Mouse (Mus musculus): Measurements from ENCODE around the gene Stpg2.
A peak's percentile ranks its signal among the peaks of the same experiment; 100 is the strongest.
"Not testable (repeated sequence)": the region's sequence is repeated elsewhere in the genome, so short reads cannot be mapped to it uniquely, and the experiment has no call there.

The Stpg2 gene

DNA sequence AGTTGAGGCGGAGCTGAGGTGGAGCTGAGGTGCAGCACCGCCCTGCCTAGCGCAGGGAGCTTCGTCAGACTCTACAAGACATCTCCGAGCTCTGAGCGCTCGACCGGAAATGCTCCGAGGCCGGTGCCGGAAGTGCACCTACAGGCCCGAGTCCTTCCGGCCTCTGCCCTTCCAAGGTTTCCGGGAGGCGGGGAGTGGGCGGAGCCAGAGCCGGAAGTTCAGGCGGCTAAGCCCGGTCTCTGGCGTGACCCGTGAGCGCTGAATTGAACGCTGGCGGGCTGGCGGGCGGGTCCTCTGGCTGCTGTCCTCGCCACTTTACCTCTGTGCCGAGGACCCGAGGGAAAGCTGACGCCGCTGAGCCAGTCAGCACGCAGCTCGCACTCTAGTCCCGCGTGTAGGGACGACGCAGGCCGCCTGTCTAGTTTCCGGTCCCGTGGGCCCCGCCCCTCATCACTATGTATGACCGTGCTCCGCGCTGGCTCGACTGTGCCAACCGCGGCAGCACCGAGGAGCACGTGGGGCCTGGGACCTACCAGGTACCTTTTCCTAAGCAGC is at the start of gene Stpg2:
TSS of gene Stpg2 (plus strand) at position 251 of the 555 bp plus-strand sequence.
- DNase-seq (ENCODE audit: low spot score) = peak; percentile 92

DNA sequence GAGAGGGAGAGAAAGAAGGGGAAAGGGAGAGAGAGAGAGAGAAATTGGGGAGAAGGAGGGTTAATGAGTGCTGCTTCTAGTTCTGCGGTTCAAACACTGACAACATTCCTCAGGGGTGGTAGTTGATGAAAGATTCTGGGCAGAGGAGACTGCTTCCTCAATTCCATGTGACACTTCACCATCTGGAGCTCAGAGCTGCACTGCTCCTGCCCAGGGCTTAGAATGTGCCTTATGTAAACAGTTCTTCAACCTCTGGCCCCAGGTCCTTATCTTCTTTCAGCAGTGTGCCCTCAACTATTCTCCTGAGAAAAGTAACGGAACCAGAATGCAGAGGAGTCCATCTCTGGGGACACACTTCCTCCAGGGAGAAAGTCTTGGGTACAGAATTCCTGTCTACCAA is 43.3 kb upstream of the Stpg2 start:
- no peak for DNase-seq (ENCODE audit: low spot score)

DNA sequence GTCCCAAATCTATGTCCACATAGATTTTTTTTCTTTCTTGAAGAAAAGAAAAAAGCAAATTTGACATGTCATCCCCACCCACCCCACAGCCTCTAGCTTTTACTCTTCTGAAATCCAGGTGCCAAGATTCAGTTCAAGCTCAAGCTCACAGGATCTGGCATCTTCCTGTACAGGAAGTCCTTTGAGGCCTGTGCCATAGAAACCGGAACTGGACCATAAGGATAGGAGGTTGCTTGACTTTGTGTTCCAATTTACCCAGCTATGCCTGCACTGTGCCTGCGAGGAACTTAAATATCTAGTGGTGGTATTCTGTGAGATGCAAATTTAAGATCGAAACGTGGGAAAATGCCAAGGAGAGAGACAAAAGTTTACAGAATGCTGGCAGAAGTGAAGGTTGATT is 42.8 kb upstream of the Stpg2 start:
- DNase-seq (ENCODE audit: low spot score) = no peak

GRCm38 (mm10) chr3:139168510-139169269 is 36.8 kb upstream of the Stpg2 start:
- DNase-seq (ENCODE audit: low spot score) = no peak

DNA sequence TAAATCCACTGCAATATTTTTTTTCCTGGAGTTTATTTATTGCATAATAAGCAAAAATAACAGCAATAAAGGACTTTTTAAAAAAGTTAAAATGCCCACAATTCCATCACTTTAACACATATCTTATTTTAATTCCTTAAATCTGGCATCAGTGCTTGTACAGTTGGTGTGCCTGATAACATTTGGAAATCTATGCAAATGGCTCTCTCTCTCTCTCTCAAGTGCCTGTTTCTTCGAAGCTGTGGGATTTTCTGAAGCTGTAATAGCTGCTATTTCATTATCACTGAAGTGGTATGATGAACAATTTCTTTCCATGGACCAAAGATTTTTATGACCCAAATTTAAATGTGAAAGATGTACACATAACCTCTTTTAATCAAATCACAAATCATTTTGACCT is 35.8 kb upstream of the Stpg2 start:
- no peak for DNase-seq (ENCODE audit: low spot score)

GRCm38 (mm10) chr3:139176936-139177335 is 28.6 kb upstream of the Stpg2 start:
- DNase-seq (ENCODE audit: low spot score) = peak; percentile 18

GRCm38 (mm10) chr3:139191541-139191940 is 14.0 kb upstream of the Stpg2 start:
- DNase-seq (ENCODE audit: low spot score) = no peak

DNA sequence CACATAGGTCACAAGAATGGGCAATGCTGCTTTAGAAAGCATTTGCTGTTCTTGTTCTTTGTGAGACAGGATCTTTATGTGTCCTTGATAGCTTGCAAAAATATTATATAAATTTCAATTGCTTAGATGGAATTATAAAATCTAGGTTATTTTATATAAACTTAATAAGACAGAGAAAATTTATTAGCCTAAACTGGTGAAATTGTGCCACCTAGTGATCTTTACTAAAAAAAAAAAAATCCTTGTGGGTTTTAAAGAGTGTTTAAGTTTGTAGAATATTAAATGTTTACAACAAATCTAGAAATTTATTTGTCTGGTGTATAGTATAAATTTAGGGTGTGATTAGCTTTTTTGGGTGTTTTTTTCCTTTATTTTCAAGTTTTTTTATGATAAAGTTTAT is 11.6 kb upstream of the Stpg2 start:
- DNase-seq (ENCODE audit: low spot score) = no peak

GRCm38 (mm10) chr3:139198412-139198811 is 7.1 kb upstream of the Stpg2 start:
- no peak for DNase-seq (ENCODE audit: low spot score)

DNA sequence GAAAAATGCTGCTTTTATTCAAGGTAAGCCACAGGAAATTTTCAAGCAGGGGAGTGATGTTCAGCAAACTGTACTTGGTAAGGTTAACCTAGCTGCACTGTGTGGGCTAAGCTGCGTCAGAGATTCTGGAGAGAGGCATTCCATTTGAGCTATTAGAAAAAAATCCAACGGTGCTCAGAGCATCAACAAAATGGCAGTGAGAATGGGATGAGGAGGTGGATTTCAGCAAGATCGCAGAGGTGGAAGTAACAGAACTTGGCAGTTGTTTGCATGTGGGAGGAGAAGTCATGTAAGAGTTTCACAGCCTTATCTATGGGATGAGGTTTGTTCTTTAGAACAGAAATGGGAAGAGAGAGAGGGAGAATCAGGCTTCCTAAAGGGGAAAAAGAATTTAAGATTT is 5.2 kb upstream of the Stpg2 start:
- DNase-seq (ENCODE audit: low spot score) = peak; percentile 39

DNA sequence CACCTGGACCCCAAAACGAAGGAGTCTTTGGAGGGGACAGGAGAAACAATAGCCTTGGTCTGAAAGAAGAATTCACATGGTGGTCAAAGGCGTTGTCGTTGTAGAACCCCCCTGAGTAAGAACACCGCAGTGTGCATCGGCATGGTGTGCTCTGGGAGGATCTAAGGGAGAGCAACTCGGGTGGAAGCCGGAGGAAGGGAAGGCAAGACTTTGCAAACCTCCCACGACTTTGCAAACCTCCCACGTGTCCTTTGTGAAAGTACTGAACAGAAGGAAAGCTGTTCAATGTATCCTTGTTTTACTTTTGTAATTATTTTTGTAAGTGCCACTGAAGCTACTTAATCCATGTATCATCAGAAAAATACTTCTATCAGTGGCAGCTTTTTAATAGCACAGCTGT is 11.5 kb downstream of the Stpg2 start:
- DNase-seq (ENCODE audit: low spot score) = no peak

- no peak for DNase-seq (ENCODE audit: low spot score)
Measured at GRCm38 (mm10) chr3:139225123-139225522, 19.6 kb downstream of the Stpg2 start.

GRCm38 (mm10) chr3:139226811-139227210 is 21.3 kb downstream of the Stpg2 start:
- DNase-seq (ENCODE audit: low spot score) = no peak

GRCm38 (mm10) chr3:139245219-139245618 is 39.7 kb downstream of the Stpg2 start:
- DNase-seq (ENCODE audit: low spot score) = no peak

- DNase-seq (ENCODE audit: low spot score) = no peak
Measured at GRCm38 (mm10) chr3:139246508-139246907, 41.0 kb downstream of the Stpg2 start.

- not testable (repeated sequence) for DNase-seq (ENCODE audit: low spot score)
Measured at GRCm38 (mm10) chr3:139262359-139262758, 56.9 kb downstream of the Stpg2 start.

- peak; percentile 5 for DNase-seq (ENCODE audit: low spot score)
Measured at GRCm38 (mm10) chr3:139297909-139298308, 92.4 kb downstream of the Stpg2 start.

- DNase-seq (ENCODE audit: low spot score) = no peak
Measured at GRCm38 (mm10) chr3:139308078-139308809, 102.8 kb downstream of the Stpg2 start.

DNA sequence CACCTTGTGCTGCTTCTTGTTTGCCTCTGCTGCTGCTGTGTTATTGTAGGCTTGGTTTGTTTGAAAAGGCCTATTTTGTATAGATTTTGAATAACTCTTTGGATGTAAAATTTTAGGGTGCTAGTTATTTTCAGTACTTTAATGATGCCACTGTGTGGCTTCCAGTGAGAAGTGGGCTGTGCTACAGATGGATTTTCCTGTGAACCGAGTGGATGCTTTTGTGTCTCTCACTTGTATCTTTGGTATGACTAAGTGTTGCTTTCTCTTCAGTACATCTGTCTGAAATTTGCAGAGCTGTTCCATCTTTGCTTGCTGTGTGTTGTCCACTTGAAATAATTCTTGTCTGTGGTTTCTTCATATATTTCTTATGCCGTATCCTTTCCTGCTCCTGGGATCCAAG is 106.2 kb downstream of the Stpg2 start:
- peak; percentile 38 for DNase-seq (ENCODE audit: low spot score)

DNA sequence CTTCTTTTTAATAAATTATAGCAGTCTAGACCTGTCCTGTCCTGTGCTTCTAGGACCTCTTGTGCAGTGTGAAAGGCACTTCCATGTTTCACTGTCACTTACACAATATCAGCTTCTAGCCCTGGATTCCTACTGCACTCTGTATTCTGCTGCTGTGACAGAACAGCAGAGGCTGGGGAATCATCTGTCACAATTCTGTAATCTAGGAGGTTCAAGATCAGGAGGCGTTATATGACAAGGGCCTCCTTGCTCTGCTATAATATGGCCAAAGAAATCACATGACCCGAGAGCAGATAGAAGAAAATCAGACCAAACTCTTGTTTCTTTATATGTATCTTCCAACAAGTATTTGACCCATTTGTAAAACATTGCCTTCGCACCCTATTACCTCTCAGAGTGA is 175.0 kb downstream of the Stpg2 start:
- DNase-seq (ENCODE audit: low spot score) = no peak

- peak; percentile 8 for DNase-seq (ENCODE audit: low spot score)
Measured at GRCm38 (mm10) chr3:139397077-139397865, 191.8 kb downstream of the Stpg2 start.

GRCm38 (mm10) chr3:139404673-139405072 is 199.2 kb downstream of the Stpg2 start:
- DNase-seq (ENCODE audit: low spot score) = no peak

All from left cerebral cortex, adult 11 months (tissue).